Mouse (Mus musculus) limb, embryonic 15.5 days (tissue): ENCODE measurements at regions not wholly inside any gene's neighbourhood (a gene's known extent, or its start where the extent isn't known, plus 50 kb on each side); places are given as distances from the start of the nearest gene placed in this dataset.
"Not testable (repeated sequence)": the region's sequence is repeated elsewhere in the genome, so short reads cannot be mapped to it uniquely, and the experiment has no call there.

ENCODE experiments used
- ATAC-seq: fragments of 200-750 bp; cut with Nextera tagmentation; 2 replicates; pipeline ENCODE4 v1.8.0; 2017; ENCODE audit warnings: low read depth, moderate TSS enrichment; ENCODE audit not compliant: insufficient number of reproducible peaks, low FRiP score, low TSS enrichment
- H3K27ac ChIP-seq: fragments of 300-500 bp; sonication (generic); 2 replicates; pipeline ENCODE4 v1.5.1; 2015; ENCODE audit warnings: moderate library complexity, mild to moderate bottlenecking, inconsistent platforms
- H3K27me3 ChIP-seq: fragments of 300-500 bp; sonication (generic); 2 replicates; pipeline ENCODE4 v1.6.1; 2015; ENCODE audit warnings: inconsistent platforms
- H3K36me3 ChIP-seq: fragments of 300-500 bp; sonication (generic); 2 replicates; pipeline ENCODE4 v1.6.1; 2015; ENCODE audit warnings: inconsistent platforms
- H3K4me1 ChIP-seq: fragments of 300-500 bp; sonication (generic); 2 replicates; pipeline ENCODE4 v1.6.1; 2015; ENCODE audit warnings: inconsistent platforms
- H3K4me2 ChIP-seq: fragments of 300-500 bp; sonication (generic); 2 replicates; pipeline ENCODE4 v1.6.1; 2015; ENCODE audit warnings: mild to moderate bottlenecking, inconsistent platforms
- H3K4me3 ChIP-seq: fragments of 300-500 bp; sonication (generic); 2 replicates; pipeline ENCODE4 v1.5.1; 2015; ENCODE audit warnings: mild to moderate bottlenecking, inconsistent platforms
- H3K9ac ChIP-seq: fragments of 300-500 bp; sonication (generic); 2 replicates; pipeline ENCODE4 v1.6.1; 2015; ENCODE audit warnings: inconsistent platforms
- H3K9me3 ChIP-seq: fragments of 300-500 bp; sonication (generic); 2 replicates; pipeline ENCODE4 v1.6.1; 2016; ENCODE audit warnings: inconsistent platforms
- WGBS: fragments of 180-500 bp; shearing (Covaris S2); methylation state at CpG from one replicate; pipeline ENCODE4 v1.1.7; 2015; 5-methylcytosine and 5-hydroxymethylcytosine counted together

- H3K9ac ChIP-seq, result no peak overlapping the region
- no peaks in the 10 kb centered on the region for H3K9me3 ChIP-seq
- H3K4me1 ChIP-seq, result no peaks in the 10 kb centered on the region
- H3K27me3 ChIP-seq, result no peaks in the 10 kb centered on the region
- H3K4me2 ChIP-seq, result no peak overlapping the region
- 79% methylated on average over 7 of the region's 7 CpGs for WGBS
- no peaks in the 10 kb centered on the region for H3K36me3 ChIP-seq
- H3K27ac ChIP-seq, result no peak overlapping the region
- ATAC-seq, result no peak
- H3K4me3 ChIP-seq, result no peak overlapping the region
Observed at GRCm38 (mm10) chr4:6600766-6601367, 1638.0 kb downstream of the Car8 start.

- Histone ChIP-seq H3K27me3 (no peaks in the 10 kb centered on the region), H3K4me1 (no peaks in the 10 kb centered on the region), H3K36me3 (no peaks in the 10 kb centered on the region), H3K4me2 (no peak overlapping the region), H3K27ac (no peak overlapping the region), H3K4me3 (no peak overlapping the region), H3K9me3 (no peaks in the 10 kb centered on the region), H3K9ac (no peak overlapping the region)
- no peak for ATAC-seq
- WGBS, result 58% methylated on average over 1 of the region's 1 CpGs
Observed at GRCm38 (mm10) chr4:6596321-6596720, 1642.5 kb downstream of the Car8 start.

GRCm38 (mm10) chr4:6592890-6593289 lies 1646.0 kb downstream of the Car8 start:
- ATAC-seq, H3K9ac ChIP-seq, H3K4me2 ChIP-seq, H3K36me3 ChIP-seq, H3K27me3 ChIP-seq, H3K4me1 ChIP-seq, H3K27ac ChIP-seq, H3K9me3 ChIP-seq, H3K4me3 ChIP-seq: not testable (repeated sequence)
- WGBS, result 63% methylated on average over 3 of the region's 3 CpGs

GRCm38 (mm10) chr4:6561604-6562357 lies 1677.1 kb downstream of the Car8 start:
- Histone ChIP-seq H3K4me3 (no peak overlapping the region), H3K4me1 (no peaks in the 10 kb centered on the region; the same call in 1 of the 2 replicates), H3K9ac (no peak overlapping the region), H3K27me3 (no peaks in the 10 kb centered on the region), H3K27ac (no peak overlapping the region), H3K4me2 (no peak overlapping the region), H3K9me3 (no peaks in the 10 kb centered on the region), H3K36me3 (no peaks in the 10 kb centered on the region)
- ATAC-seq, result no peak
- 26% methylated on average over 11 of the region's 11 CpGs for WGBS

GRCm38 (mm10) chr4:6539626-6540025 lies 1699.2 kb downstream of the Car8 start:
- ATAC-seq, result no peak
- WGBS, result 85% methylated on average over 5 of the region's 5 CpGs
- Histone ChIP-seq H3K27ac (no peak overlapping the region), H3K9me3 (no peaks in the 10 kb centered on the region), H3K4me3 (no peak overlapping the region), H3K36me3 (no peaks in the 10 kb centered on the region), H3K9ac (no peak overlapping the region), H3K27me3 (no peaks in the 10 kb centered on the region), H3K4me2 (no peak overlapping the region), H3K4me1 (no peaks in the 10 kb centered on the region)

GRCm38 (mm10) chr4:6532441-6532840 lies 1706.4 kb downstream of the Car8 start:
- Histone ChIP-seq H3K4me2 (no peak overlapping the region), H3K27ac (no peak overlapping the region), H3K4me3 (no peak overlapping the region), H3K27me3 (no peaks in the 10 kb centered on the region), H3K4me1 (no peaks in the 10 kb centered on the region), H3K36me3 (no peaks in the 10 kb centered on the region), H3K9me3 (no peaks in the 10 kb centered on the region), H3K9ac (no peak overlapping the region)
- no peak for ATAC-seq
- WGBS, result 67% methylated on average over 1 of the region's 1 CpGs

- Histone ChIP-seq H3K27me3 (no peaks in the 10 kb centered on the region), H3K4me3 (no peak overlapping the region), H3K4me2 (no peak overlapping the region), H3K27ac (no peak overlapping the region), H3K9ac (no peak overlapping the region), H3K36me3 (no peaks in the 10 kb centered on the region), H3K4me1 (peaks cover 7% of the 10 kb centered on the region; the same call in 1 of the 2 replicates), H3K9me3 (no peaks in the 10 kb centered on the region)
- 85% methylated on average over 1 of the region's 1 CpGs for WGBS
- ATAC-seq, result no peak
Observed at GRCm38 (mm10) chr4:6517626-6518025, 1721.2 kb downstream of the Car8 start.

GRCm38 (mm10) chr4:6514823-6515222 lies 1721.7 kb upstream of the Impad1 start:
- ATAC-seq, result no peak

GRCm38 (mm10) chr4:6513635-6514034 lies 1720.5 kb upstream of the Impad1 start:
- Histone ChIP-seq H3K9ac (no peak overlapping the region), H3K27me3 (no peaks in the 10 kb centered on the region), H3K9me3 (no peaks in the 10 kb centered on the region), H3K4me2 (no peak overlapping the region), H3K36me3 (no peaks in the 10 kb centered on the region), H3K27ac (0 out of 2 replicates have a peak overlapping the region, but pooled peaks have one; percentile 58), H3K4me1 (peaks cover 7% of the 10 kb centered on the region; the same call in 1 of the 2 replicates), H3K4me3 (no peak overlapping the region)
- 56% methylated on average over 3 of the region's 3 CpGs for WGBS
- no peak for ATAC-seq

More at GRCm38 (mm10) chr4:6514823-6515222, 1721.7 kb upstream of the Impad1 start:
- no peaks in the 10 kb centered on the region for H3K36me3 ChIP-seq
- H3K4me3 ChIP-seq, result no peak overlapping the region
- H3K4me2 ChIP-seq, result no peak overlapping the region
- no peaks in the 10 kb centered on the region for H3K27me3 ChIP-seq
- no peak overlapping the region for H3K9ac ChIP-seq
- H3K4me1 ChIP-seq, result peaks cover 7% of the 10 kb centered on the region; the same call in 1 of the 2 replicates
- 16% methylated on average over 6 of the region's 6 CpGs for WGBS
- H3K27ac ChIP-seq, result no peak overlapping the region
- no peaks in the 10 kb centered on the region for H3K9me3 ChIP-seq

GRCm38 (mm10) chr4:6512749-6513364 lies 1719.7 kb upstream of the Impad1 start:
- Histone ChIP-seq H3K27ac (no peak overlapping the region), H3K4me2 (peak overlapping the region; percentile 37), H3K4me1 (peaks cover 7% of the 10 kb centered on the region; the same call in 1 of the 2 replicates), H3K27me3 (no peaks in the 10 kb centered on the region), H3K9ac (no peak overlapping the region), H3K9me3 (no peaks in the 10 kb centered on the region), H3K36me3 (no peaks in the 10 kb centered on the region), H3K4me3 (no peak overlapping the region)
- 0 out of 2 replicates have a peak, but pooled peaks have one; percentile 52 for ATAC-seq
- WGBS, result 16% methylated on average over 12 of the region's 12 CpGs

GRCm38 (mm10) chr4:6508091-6508490 lies 1714.9 kb upstream of the Impad1 start:
- H3K9ac ChIP-seq, result no peak overlapping the region
- no peaks in the 10 kb centered on the region for H3K36me3 ChIP-seq
- no peak overlapping the region for H3K4me3 ChIP-seq
- ATAC-seq, result no peak
- no peaks in the 10 kb centered on the region for H3K9me3 ChIP-seq
- H3K4me1 ChIP-seq, result no peaks in the 10 kb centered on the region
- H3K27ac ChIP-seq, result no peak overlapping the region
- no peaks in the 10 kb centered on the region for H3K27me3 ChIP-seq
- no peak overlapping the region for H3K4me2 ChIP-seq
- 90% methylated on average over 5 of the region's 5 CpGs for whole genome bisulfite sequencing
